Mouse (Mus musculus) embryonic facial prominence, embryonic 13.5 days (tissue): ENCODE data around the gene Gm29666. TPM values are rescaled to one million over a fixed set of nuclear protein-coding genes. Genes with fewer than 3 reads are reported as not detected.

ENCODE experiments used
- microRNA-seq: library from miRNA; unstranded; fragments of <30 nt; microRNA quantifications from one replicate; pipeline ENCODE4, GENCODE M21; 2016
- polyA plus RNA-seq: library from polyadenylated mRNA; unstranded; fragments of >200 nt; fragmentation: Nextera tagmentation; extraction: Ambion mirVana; gene quantifications from 2 replicates; pipeline ENCODE4 v1.2.1, GENCODE M21; 2015

Gm29666 gene
- polyA plus RNA-seq, 1 experiment from 2014 or later, result 1.0 TPM

Small RNAs within 50 kb of the gene (microRNA-seq; reads per million reads assigned to microRNA genes)
- gene Mir1249, result 13.9 reads per million, percentile 31 among the genes with 10 or more reads in this experiment

Other genes with a start within 250 kb of the Gm29666 start
- 3.9 and 6.0 TPM in 2 replicates for gene Arhgap8, start 200.0 kb downstream of the Gm29666 start, polyA plus RNA-seq
- gene Phf21b, start 64.0 kb downstream of the Gm29666 start, polyA plus RNA-seq, result 0.93 and 1.2 TPM in 2 replicates
- 39.7 and 40.6 TPM in 2 replicates for gene Nup50, start 3.4 kb upstream of the Gm29666 start, polyA plus RNA-seq
- gene 5031439G07Rik, start 68.5 kb upstream of the Gm29666 start, polyA plus RNA-seq, result 8.7 and 9.2 TPM in 2 replicates
- 1.1 and 1.2 TPM in 2 replicates for gene Upk3a, start 97.1 kb upstream of the Gm29666 start, polyA plus RNA-seq
- 23.2 and 23.6 TPM in 2 replicates for gene Fam118a, start 108.9 kb upstream of the Gm29666 start, polyA plus RNA-seq
- 0.10 and 0.27 TPM in 2 replicates for gene Smc1b, start 211.9 kb upstream of the Gm29666 start, polyA plus RNA-seq
- 0.77 and 1.3 TPM in 2 replicates for gene Ribc2, start 212.0 kb upstream of the Gm29666 start, polyA plus RNA-seq